Mouse (Mus musculus): ENCODE results near the gene Ap5m1. TPM values are rescaled to one million over a fixed set of nuclear protein-coding genes. Genes with fewer than 3 reads are reported as not detected.

Ap5m1 gene
- total and polyA plus RNA-seq, 3 experiments = 8.1 to 9.1 (median 8.7) TPM

- no peaks in the 10 kb centered on the region for H3K4me1 ChIP-seq (ENCODE audit: control insufficient read depth, insufficient read depth, low read length)
- H3K36me3 ChIP-seq (ENCODE audit: control insufficient read depth, insufficient read depth, low read length) = no peaks in the 10 kb centered on the region
- H3K4me3 ChIP-seq = no peak overlapping the region
- no peak overlapping the region for H3K9ac ChIP-seq (ENCODE audit: low read depth, low read length)
- WGBS = 75% methylated on average over 3 of the region's 3 CpGs
- no peak for DNase-seq
- intact Hi-C loops (cut with DNase I) = no loop called here
- H3K27me3 ChIP-seq (ENCODE audit: control insufficient read depth, insufficient read depth, low read length) = no peaks in the 10 kb centered on the region
- no peaks in the 10 kb centered on the region for H3K79me2 ChIP-seq (replicated peaks; ENCODE audit: control insufficient read depth, insufficient read depth, low read length)
- no peak for TF ChIP-seq EP300 (IDR thresholded peaks at IDR 0.05; ENCODE audit: insufficient read depth, low read depth, low read length)
- no peak overlapping the region for H3K27ac ChIP-seq
These were observed 66.5 kb downstream of the Ap5m1 start for GRCm38 (mm10) chr14:49132391-49132790.

GRCm38 (mm10) chr14:49138171-49138570 lies 72.3 kb downstream of the Ap5m1 start:
- Histone ChIP-seq H3K27me3 (ENCODE audit: control insufficient read depth, insufficient read depth, low read length) (no peaks in the 10 kb centered on the region), H3K36me3 (ENCODE audit: control insufficient read depth, insufficient read depth, low read length) (no peaks in the 10 kb centered on the region), H3K27ac (no peak overlapping the region), H3K4me3 (no peak overlapping the region), H3K9ac (ENCODE audit: low read depth, low read length) (no peak overlapping the region), H3K4me1 (ENCODE audit: control insufficient read depth, insufficient read depth, low read length) (no peaks in the 10 kb centered on the region), H3K79me2 (replicated peaks; ENCODE audit: control insufficient read depth, insufficient read depth, low read length) (no peaks in the 10 kb centered on the region)
- 36% methylated on average over 1 of the region's 1 CpGs for WGBS
- intact Hi-C loops (cut with DNase I) = no loop called here
- no peak for DNase-seq
- no peak for TF ChIP-seq POLR2A (IDR thresholded peaks at IDR 0.05; ENCODE audit: insufficient read depth, low read depth, low read length)
- no peak for TF ChIP-seq EP300 (IDR thresholded peaks at IDR 0.05; ENCODE audit: insufficient read depth, low read depth, low read length)
- TF ChIP-seq CTCF (IDR thresholded peaks at IDR 0.05) = no peak

GRCm38 (mm10) chr14:49140756-49141155 lies 74.9 kb downstream of the Ap5m1 start:
- DNase-seq = no peak
- H3K4me3 ChIP-seq = no peak overlapping the region
- H3K36me3 ChIP-seq (ENCODE audit: control insufficient read depth, insufficient read depth, low read length) = no peaks in the 10 kb centered on the region
- TF ChIP-seq CTCF (IDR thresholded peaks at IDR 0.05) (no peak), POLR2A (IDR thresholded peaks at IDR 0.05; ENCODE audit: insufficient read depth, low read depth, low read length) (no peak), EP300 (IDR thresholded peaks at IDR 0.05; ENCODE audit: insufficient read depth, low read depth, low read length) (no peak)
- H3K9ac ChIP-seq (ENCODE audit: low read depth, low read length) = no peak overlapping the region
- H3K4me1 ChIP-seq (ENCODE audit: control insufficient read depth, insufficient read depth, low read length) = no peaks in the 10 kb centered on the region
- no peaks in the 10 kb centered on the region for H3K27me3 ChIP-seq (ENCODE audit: control insufficient read depth, insufficient read depth, low read length)
- H3K27ac ChIP-seq = no peak overlapping the region
- intact Hi-C loops (cut with DNase I) = no loop called here
- WGBS = 79% methylated on average over 7 of the region's 7 CpGs
- H3K79me2 ChIP-seq (replicated peaks; ENCODE audit: control insufficient read depth, insufficient read depth, low read length) = no peaks in the 10 kb centered on the region

Other genes with a start within 250 kb of the Ap5m1 start
- 10 to 100 TPM; 15.9 to 19.0 TPM for gene Exoc5, start 556 bp downstream of the Ap5m1 start, total RNA-seq (2021)
- 4.4 and 9.3 TPM in 2 replicates for gene Exoc5, start 556 bp downstream of the Ap5m1 start, polyA plus RNA-seq (2012; rRNA removed)
- 10 to 100 TPM; 20.1 to 25.2 TPM for gene Naa30, start 106.1 kb downstream of the Ap5m1 start, total RNA-seq (2021)
- 6.8 and 11.2 TPM in 2 replicates for gene Naa30, start 106.1 kb downstream of the Ap5m1 start, polyA plus RNA-seq (2012; rRNA removed)
- gene ccdc198, start 179.4 kb downstream of the Ap5m1 start, total RNA-seq (2021) = not detected
- gene ccdc198, start 179.4 kb downstream of the Ap5m1 start, polyA plus RNA-seq (2012; rRNA removed) = not detected in 2 replicates